Comparison of ENCODE assay signal across 8 mouse cellular contexts in genomic region chr10:121886805-121887204, GRCm38 (mm10).
DNase-seq lines count a peak whose midpoint lies in the region; ATAC-seq lines count a peak whose summit lies in the region.

No protein-coding gene starts in this region.

- peaks cover 9% of the 10 kb centered on the region for H3K4me1 ChIP-seq in intestine, embryonic 15.5 days (replicated peaks)

- no peak overlapping the region for H3K4me2 ChIP-seq in intestine, embryonic 15.5 days (replicated peaks)

- peak; percentile 52; the same call in 1 of the 2 replicates for ATAC-seq in neutrophil, adult 5-6 weeks (ENCODE audit: extremely low read depth, insufficient number of reproducible peaks, low FRiP score, poor library complexity, severe bottlenecking)
- no peak for ATAC-seq in intestine, embryonic 15.5 days

- no peaks in the 10 kb centered on the region for H3K27me3 ChIP-seq in intestine, embryonic 15.5 days (replicated peaks)

- no peak overlapping the region for H3K27ac ChIP-seq in intestine, embryonic 15.5 days

- no peaks in the 10 kb centered on the region for H3K36me3 ChIP-seq in intestine, embryonic 15.5 days

- H3K9ac ChIP-seq in intestine, embryonic 15.5 days: no peak overlapping the region

- WGBS in intestine, embryonic 15.5 days: 47% methylated on average over 6 of the region's 6 CpGs

- intact Hi-C loops in left cerebral cortex, postnatal 25 days (cut with DNase I): no loop called here

- no peak overlapping the region for H3K4me3 ChIP-seq in intestine, embryonic 15.5 days (replicated peaks)

- H3K9me3 ChIP-seq in intestine, embryonic 15.5 days: no peaks in the 10 kb centered on the region

- peak; percentile 10 for DNase-seq in cerebellum, postnatal 25 days
- DNase-seq in cerebellum, adult 9-11 months: no peak
- peak; percentile 5 for DNase-seq in ES-CJ7 (ENCODE audit: low read depth, low spot score)
- peak; percentile 27 for DNase-seq in gonadal fat pad, adult 2 months (ENCODE audit: low read depth)
- DNase-seq in left cerebral cortex, postnatal 25 days (ENCODE audit: low spot score in 2 of 2): peak; percentile 36 to 79
- no peak for DNase-seq in cerebellum, adult 11 months

Comparison
In these comparisons a context has a peak if more than half of its experiments do, and no peak if none do; other contexts are left out.
1. DNase-seq: peak in cerebellum, postnatal 25 days (2 of 2), ES-CJ7 (single experiment), gonadal fat pad, adult 2 months (single experiment) and left cerebral cortex, postnatal 25 days (2 of 2); none in cerebellum, adult 9-11 months (single experiment) and cerebellum, adult 11 months (single experiment).